Mouse (Mus musculus): Measurements from ENCODE around the gene Bach2. TPM values are rescaled to one million over a fixed set of nuclear protein-coding genes. Genes with fewer than 3 reads are reported as not detected.
A peak's percentile ranks its signal among the peaks of the same experiment; 100 is the strongest.

Gene Bach2
- total and polyA plus RNA-seq, 2 experiments from 2014 or later: 13.9 to 14.7 TPM

GRCm38 (mm10) chr4:32288036-32288860 is 49.6 kb downstream of the Bach2 start:
- no peaks in the 10 kb centered on the region for H3K27me3 ChIP-seq (ENCODE audit: insufficient read depth, low read length)
- 34% methylated on average over 11 of the region's 11 CpGs for WGBS
- ATAC-seq: no peak
- no peaks in the 10 kb centered on the region for H3K36me3 ChIP-seq (ENCODE audit: insufficient read depth, low read length)
- H3K4me1 ChIP-seq (ENCODE audit: insufficient read depth, low read length): peaks cover 15% of the 10 kb centered on the region
- 0 out of 2 replicates have a peak overlapping the region, but pooled peaks have one; percentile 13 for H3K27ac ChIP-seq
- DNase-seq (ENCODE audit: low spot score): peak; percentile 62
- H3K4me3 ChIP-seq (ENCODE audit: low read length): no peak overlapping the region
- no peak for TF ChIP-seq CTCF (IDR thresholded peaks at IDR 0.05; ENCODE audit: low read depth)
- H3K4me2 ChIP-seq (ENCODE audit: low read depth, low read length): no peak overlapping the region
- H3K9ac ChIP-seq (replicated peaks; ENCODE audit: low read length): no peak overlapping the region
- H3K9me3 ChIP-seq (ENCODE audit: low read length): no peaks in the 10 kb centered on the region

GRCm38 (mm10) chr4:32289845-32290244 is 51.2 kb downstream of the Bach2 start:
- Histone ChIP-seq H3K36me3 (ENCODE audit: insufficient read depth, low read length) (no peaks in the 10 kb centered on the region), H3K4me1 (ENCODE audit: insufficient read depth, low read length) (peaks cover 15% of the 10 kb centered on the region), H3K9me3 (ENCODE audit: low read length) (no peaks in the 10 kb centered on the region), H3K4me2 (ENCODE audit: low read depth, low read length) (no peak overlapping the region), H3K27ac (no peak overlapping the region), H3K9ac (replicated peaks; ENCODE audit: low read length) (no peak overlapping the region), H3K4me3 (ENCODE audit: low read length) (no peak overlapping the region), H3K27me3 (ENCODE audit: insufficient read depth, low read length) (no peaks in the 10 kb centered on the region)
- DNase-seq (ENCODE audit: low spot score) (no peak), ATAC-seq (no peak)
- 82% methylated on average over 6 of the region's 6 CpGs for WGBS
- TF ChIP-seq CTCF (IDR thresholded peaks at IDR 0.05; ENCODE audit: low read depth): no peak

DNA sequence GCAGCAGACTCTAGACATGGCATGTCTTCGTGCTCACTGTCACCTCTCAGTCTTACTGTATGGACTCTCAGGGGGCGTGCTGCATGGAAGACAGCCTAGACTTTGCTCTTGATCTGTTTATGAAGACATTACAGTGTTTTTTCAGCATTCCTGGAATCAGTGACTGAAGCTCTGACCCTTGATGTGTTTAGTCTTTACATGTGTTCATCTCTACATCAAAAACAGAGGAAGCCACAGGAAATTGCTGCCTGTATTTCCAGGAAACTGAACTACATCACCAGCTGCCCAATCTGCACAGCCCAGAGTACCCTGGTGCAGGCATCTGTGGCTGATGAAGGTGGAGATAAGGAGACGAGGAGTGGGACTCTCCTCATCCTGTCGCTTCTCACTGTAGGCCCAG is 52.8 kb downstream of the Bach2 start:
- 88% methylated on average over 4 of the region's 4 CpGs for WGBS
- Histone ChIP-seq H3K27me3 (ENCODE audit: insufficient read depth, low read length) (no peaks in the 10 kb centered on the region), H3K27ac (no peak overlapping the region), H3K9me3 (ENCODE audit: low read length) (no peaks in the 10 kb centered on the region), H3K4me2 (ENCODE audit: low read depth, low read length) (no peak overlapping the region), H3K4me3 (ENCODE audit: low read length) (no peak overlapping the region), H3K4me1 (ENCODE audit: insufficient read depth, low read length) (peaks cover 15% of the 10 kb centered on the region), H3K9ac (replicated peaks; ENCODE audit: low read length) (no peak overlapping the region), H3K36me3 (ENCODE audit: insufficient read depth, low read length) (no peaks in the 10 kb centered on the region)
- DNase-seq (ENCODE audit: low spot score) (no peak), ATAC-seq (no peak)
- TF ChIP-seq CTCF (IDR thresholded peaks at IDR 0.05; ENCODE audit: low read depth): no peak

DNA sequence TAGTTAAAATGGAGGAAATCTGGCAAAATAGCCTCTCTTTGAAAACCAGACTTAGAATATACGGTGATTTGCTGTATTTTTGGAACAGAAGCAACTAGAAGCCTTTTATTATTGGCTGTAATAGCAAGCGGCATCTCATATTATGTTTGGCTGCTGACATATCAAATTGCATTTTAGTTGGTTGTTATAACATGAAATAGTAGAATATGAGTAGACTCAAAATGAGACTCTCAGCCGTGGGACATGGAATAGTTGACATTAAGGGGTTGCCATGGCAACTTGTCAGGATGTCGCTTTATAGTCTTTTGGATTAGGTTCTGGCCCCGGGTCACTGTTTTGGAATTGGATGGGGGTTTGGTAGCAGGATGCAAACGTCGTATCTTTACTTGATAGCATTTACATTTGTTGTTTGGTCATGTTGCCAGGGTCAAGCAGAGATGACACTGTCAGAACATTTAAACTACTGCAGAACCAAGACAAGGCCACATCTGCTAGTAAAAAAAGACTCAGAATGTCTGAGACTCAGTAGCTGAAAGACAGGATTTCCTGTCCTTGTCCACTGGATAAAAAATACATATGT is 55.2 kb downstream of the Bach2 start:
- H3K27ac ChIP-seq: no peak overlapping the region
- no peak for ATAC-seq
- 29% methylated on average over 7 of the region's 7 CpGs for WGBS
- no peaks in the 10 kb centered on the region for H3K27me3 ChIP-seq (ENCODE audit: insufficient read depth, low read length)
- no peak overlapping the region for H3K9ac ChIP-seq (replicated peaks; ENCODE audit: low read length)
- TF ChIP-seq CTCF (IDR thresholded peaks at IDR 0.05; ENCODE audit: low read depth): no peak
- no peak overlapping the region for H3K4me3 ChIP-seq (ENCODE audit: low read length)
- H3K4me2 ChIP-seq (ENCODE audit: low read depth, low read length): no peak overlapping the region
- H3K36me3 ChIP-seq (ENCODE audit: insufficient read depth, low read length): no peaks in the 10 kb centered on the region
- H3K9me3 ChIP-seq (ENCODE audit: low read length): no peaks in the 10 kb centered on the region
- DNase-seq (ENCODE audit: low spot score): peak; percentile 65
- H3K4me1 ChIP-seq (ENCODE audit: insufficient read depth, low read length): peaks cover 9% of the 10 kb centered on the region; the same call in 1 of the 2 replicates

GRCm38 (mm10) chr4:32297071-32297671 is 58.6 kb downstream of the Bach2 start:
- ATAC-seq (no peak), DNase-seq (ENCODE audit: low spot score) (no peak)
- H3K9me3 ChIP-seq (ENCODE audit: low read length): no peaks in the 10 kb centered on the region
- H3K9ac ChIP-seq (replicated peaks; ENCODE audit: low read length): no peak overlapping the region
- no peak overlapping the region for H3K27ac ChIP-seq
- WGBS: 25% methylated on average over 6 of the region's 6 CpGs
- H3K27me3 ChIP-seq (ENCODE audit: insufficient read depth, low read length): no peaks in the 10 kb centered on the region
- no peak overlapping the region for H3K4me3 ChIP-seq (ENCODE audit: low read length)
- no peaks in the 10 kb centered on the region for H3K36me3 ChIP-seq (ENCODE audit: insufficient read depth, low read length)
- H3K4me1 ChIP-seq (ENCODE audit: insufficient read depth, low read length): no peaks in the 10 kb centered on the region
- H3K4me2 ChIP-seq (ENCODE audit: low read depth, low read length): no peak overlapping the region
- no peak for TF ChIP-seq CTCF (IDR thresholded peaks at IDR 0.05; ENCODE audit: low read depth)

DNA sequence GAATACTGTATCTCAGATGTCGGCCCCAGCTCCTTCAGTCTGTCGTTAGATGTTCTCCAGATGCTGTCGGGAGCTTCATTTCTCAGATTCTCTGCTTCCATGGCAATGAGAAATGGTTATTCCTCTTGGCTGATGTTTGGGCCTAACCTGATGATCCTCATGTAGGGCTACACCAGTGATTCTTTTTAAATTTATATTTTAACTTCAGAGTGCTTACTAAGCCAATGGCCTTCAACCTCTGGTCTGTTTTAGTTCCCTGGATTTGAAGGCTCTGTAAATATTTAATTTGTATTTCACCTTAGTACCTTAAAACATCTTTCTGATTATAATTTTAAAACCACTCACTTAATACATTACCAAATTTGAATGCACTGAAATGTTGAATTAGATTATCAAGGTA is 60.6 kb downstream of the Bach2 start:
- DNase-seq (ENCODE audit: low spot score) (no peak), ATAC-seq (no peak)
- 71% methylated on average over 3 of the region's 3 CpGs for WGBS
- H3K27ac ChIP-seq: no peak overlapping the region
- H3K4me3 ChIP-seq (ENCODE audit: low read length): no peak overlapping the region
- peaks cover 18% of the 10 kb centered on the region for H3K4me1 ChIP-seq (ENCODE audit: insufficient read depth, low read length)
- H3K4me2 ChIP-seq (ENCODE audit: low read depth, low read length): no peak overlapping the region
- no peaks in the 10 kb centered on the region for H3K9me3 ChIP-seq (ENCODE audit: low read length)
- no peak for TF ChIP-seq CTCF (IDR thresholded peaks at IDR 0.05; ENCODE audit: low read depth)
- H3K9ac ChIP-seq (replicated peaks; ENCODE audit: low read length): no peak overlapping the region
- no peaks in the 10 kb centered on the region for H3K36me3 ChIP-seq (ENCODE audit: insufficient read depth, low read length)
- H3K27me3 ChIP-seq (ENCODE audit: insufficient read depth, low read length): no peaks in the 10 kb centered on the region
